Mouse (Mus musculus) heart, postnatal 0 days (tissue): ENCODE measurements at regions not wholly inside any gene's neighbourhood (a gene's known extent, or its start where the extent isn't known, plus 50 kb on each side); places are given as distances from the start of the nearest gene placed in this dataset.

Source experiments
- ATAC-seq: fragments of 200-750 bp; cut with Nextera tagmentation; 2 replicates; pipeline ENCODE4 v1.8.0; 2017; ENCODE audit warnings: low read depth, moderate number of reproducible peaks, moderate library complexity; ENCODE audit not compliant: insufficient read depth
- DNase-seq: peaks from one replicate; pipeline ENCODE4 v3.0.0-alpha.2; 2016; ENCODE audit warnings: low spot score
- H3K27ac ChIP-seq: fragments of 300-500 bp; sonication (generic); 2 replicates; pipeline ENCODE4 v1.5.1; 2014; ENCODE audit warnings: low read depth, mild to moderate bottlenecking
- H3K27me3 ChIP-seq: fragments of 300-500 bp; sonication (generic); 2 replicates; pipeline ENCODE4 v1.6.1; 2014; ENCODE audit warnings: low read length, mixed read lengths; ENCODE audit not compliant: control insufficient read depth, insufficient read depth
- H3K36me3 ChIP-seq: fragments of 300-500 bp; sonication (generic); replicated peaks from 2 replicates; pipeline ENCODE4 v1.6.1; 2014; ENCODE audit warnings: low read length, mixed read lengths; ENCODE audit not compliant: control insufficient read depth, insufficient read depth
- H3K4me1 ChIP-seq: fragments of 300-500 bp; sonication (generic); 2 replicates; pipeline ENCODE4 v1.6.1; 2014; ENCODE audit warnings: antibody characterized with exemption; ENCODE audit not compliant: control insufficient read depth, insufficient read depth
- H3K4me2 ChIP-seq: fragments of 300-500 bp; sonication (generic); 2 replicates; pipeline ENCODE4 v1.6.1; 2014; ENCODE audit warnings: low read depth, mild to moderate bottlenecking, low read length, moderate library complexity
- H3K4me3 ChIP-seq: fragments of 300-500 bp; sonication (generic); 2 replicates; pipeline ENCODE4 v1.5.1; 2014; ENCODE audit warnings: low read depth, low read length
- H3K9ac ChIP-seq: fragments of 300-500 bp; sonication (generic); replicated peaks from 2 replicates; pipeline ENCODE4 v1.6.1; 2014; ENCODE audit warnings: low read depth, low read length, mixed read lengths
- H3K9me3 ChIP-seq: fragments of 300-500 bp; sonication (generic); replicated peaks from 2 replicates; pipeline ENCODE4 v1.6.1; 2016; ENCODE audit warnings: low read length; ENCODE audit not compliant: control insufficient read depth
- CTCF ChIP-seq: IDR thresholded peaks from 2 replicates; pipeline ENCODE4 v1.5.1; 2016; ENCODE audit warnings: antibody characterized with exemption, control low read depth, low read depth
- EP300 ChIP-seq: IDR thresholded peaks from 2 replicates; pipeline ENCODE4 v1.6.1; 2016; ENCODE audit warnings: antibody characterized with exemption, low read depth
- WGBS: fragments of 180-500 bp; shearing (Covaris S2); extraction: QIAGEN DNeasy Blood & Tissue Kit; methylation state at CpG from one replicate; pipeline ENCODE4 v1.1.7; 2014; 5-methylcytosine and 5-hydroxymethylcytosine counted together

GRCm38 (mm10) chr1:55997074-55997473, 591.4 kb downstream of the Plcl1 start:
- Histone ChIP-seq H3K4me3 (no peak overlapping the region), H3K9me3 (no peaks in the 10 kb centered on the region), H3K4me1 (no peaks in the 10 kb centered on the region), H3K36me3 (no peaks in the 10 kb centered on the region), H3K4me2 (no peak overlapping the region), H3K9ac (no peak overlapping the region), H3K27me3 (no peaks in the 10 kb centered on the region), H3K27ac (no peak overlapping the region)
- no peak for ATAC-seq
- TF ChIP-seq CTCF = no peak
- TF ChIP-seq EP300 = no peak
- no peak for DNase-seq
- 75% methylated on average over 6 of the region's 6 CpGs for WGBS
